Mouse (Mus musculus): Measurements from ENCODE around the gene Rufy1. TPM values are rescaled to one million over a fixed set of nuclear protein-coding genes. Genes with fewer than 3 reads are reported as not detected.
A peak's percentile ranks its signal among the peaks of the same experiment; 100 is the strongest.

Rufy1 gene
- polyA plus RNA-seq, 1 experiment, result 2.3 TPM

DNA sequence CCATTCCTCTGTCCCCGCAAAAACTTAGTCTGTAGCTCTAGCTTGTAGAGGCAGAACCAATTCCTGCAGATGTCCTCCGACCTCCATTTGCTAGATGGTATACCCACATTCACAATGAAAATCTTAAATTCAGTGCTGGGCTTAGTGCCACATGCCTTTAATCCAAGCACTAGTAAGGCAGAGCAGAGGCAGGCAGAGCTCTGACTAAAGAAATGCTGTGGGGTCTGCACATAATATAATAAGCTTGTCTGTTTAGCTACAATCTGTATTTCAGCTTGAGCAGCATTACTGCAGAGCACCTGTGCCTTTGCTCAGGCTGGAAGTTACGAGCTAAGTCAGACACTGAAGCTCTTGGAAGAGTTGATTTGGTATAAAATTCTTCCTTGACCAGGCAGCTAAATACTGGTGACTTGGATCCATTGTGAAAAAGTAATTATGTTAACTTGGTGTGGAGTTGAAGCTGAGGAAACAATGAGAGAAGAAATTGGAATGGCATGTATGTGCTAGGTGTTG lies 43.7 kb downstream of the Rufy1 start:
- TF ChIP-seq GATA1 (IDR thresholded peaks at IDR 0.05; ENCODE audit: borderline replicate concordance, low read length) (no peak), FLI1 (IDR thresholded peaks at IDR 0.05; ENCODE audit: low read length) (no peak)
- Histone ChIP-seq H3K36me3 (replicated peaks; ENCODE audit: low read length) (peaks cover 94% of the 10 kb centered on the region), H3K27me3 (replicated peaks) (no peaks in the 10 kb centered on the region), H3K4me3 (replicated peaks) (no peak overlapping the region), H3K9me3 (no peaks in the 10 kb centered on the region), H3K4me1 (peaks cover 22% of the 10 kb centered on the region)

DNA sequence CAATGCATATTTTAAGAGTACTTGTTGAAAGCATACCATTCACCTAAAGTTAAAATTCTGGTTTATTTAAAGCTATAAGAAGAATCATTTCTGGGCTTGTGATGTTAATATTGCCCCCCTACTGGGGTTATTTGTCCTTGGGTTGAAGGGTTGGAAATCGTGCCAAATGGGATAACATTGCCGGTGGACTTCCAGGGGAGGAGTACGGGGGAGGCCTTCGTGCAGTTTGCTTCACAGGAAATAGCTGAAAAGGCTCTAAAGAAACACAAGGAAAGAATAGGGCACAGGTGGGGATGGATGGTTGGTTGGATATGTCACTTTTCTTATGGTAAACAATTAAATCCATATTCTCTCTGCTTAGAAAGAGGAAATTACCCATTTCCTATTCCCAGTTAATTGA lies 49.6 kb downstream of the Rufy1 start:
- no peak overlapping the region for H3K4me3 ChIP-seq (replicated peaks)
- H3K9me3 ChIP-seq, result no peaks in the 10 kb centered on the region
- peaks cover 75% of the 10 kb centered on the region for H3K36me3 ChIP-seq (replicated peaks; ENCODE audit: low read length)

GRCm38 (mm10) chr11:50379023-50379752 lies 51.7 kb downstream of the Rufy1 start:
- peaks cover 37% of the 10 kb centered on the region for H3K4me1 ChIP-seq
- H3K36me3 ChIP-seq (replicated peaks; ENCODE audit: low read length), result peaks cover 54% of the 10 kb centered on the region
- no peaks in the 10 kb centered on the region for H3K27me3 ChIP-seq (replicated peaks)
- TF ChIP-seq GATA1 (IDR thresholded peaks at IDR 0.05; ENCODE audit: borderline replicate concordance, low read length) (no peak), FLI1 (IDR thresholded peaks at IDR 0.05; ENCODE audit: low read length) (no peak)
- peak overlapping the region; percentile 96 for H3K4me3 ChIP-seq (replicated peaks)
- no peaks in the 10 kb centered on the region for H3K9me3 ChIP-seq

More for the DNA sequence above, 49.6 kb downstream of the Rufy1 start:
- Histone ChIP-seq H3K4me1 (peaks cover 27% of the 10 kb centered on the region), H3K27me3 (replicated peaks) (no peaks in the 10 kb centered on the region)
- TF ChIP-seq FLI1 (IDR thresholded peaks at IDR 0.05; ENCODE audit: low read length), result no peak
- TF ChIP-seq GATA1 (IDR thresholded peaks at IDR 0.05; ENCODE audit: borderline replicate concordance, low read length), result no peak

DNA sequence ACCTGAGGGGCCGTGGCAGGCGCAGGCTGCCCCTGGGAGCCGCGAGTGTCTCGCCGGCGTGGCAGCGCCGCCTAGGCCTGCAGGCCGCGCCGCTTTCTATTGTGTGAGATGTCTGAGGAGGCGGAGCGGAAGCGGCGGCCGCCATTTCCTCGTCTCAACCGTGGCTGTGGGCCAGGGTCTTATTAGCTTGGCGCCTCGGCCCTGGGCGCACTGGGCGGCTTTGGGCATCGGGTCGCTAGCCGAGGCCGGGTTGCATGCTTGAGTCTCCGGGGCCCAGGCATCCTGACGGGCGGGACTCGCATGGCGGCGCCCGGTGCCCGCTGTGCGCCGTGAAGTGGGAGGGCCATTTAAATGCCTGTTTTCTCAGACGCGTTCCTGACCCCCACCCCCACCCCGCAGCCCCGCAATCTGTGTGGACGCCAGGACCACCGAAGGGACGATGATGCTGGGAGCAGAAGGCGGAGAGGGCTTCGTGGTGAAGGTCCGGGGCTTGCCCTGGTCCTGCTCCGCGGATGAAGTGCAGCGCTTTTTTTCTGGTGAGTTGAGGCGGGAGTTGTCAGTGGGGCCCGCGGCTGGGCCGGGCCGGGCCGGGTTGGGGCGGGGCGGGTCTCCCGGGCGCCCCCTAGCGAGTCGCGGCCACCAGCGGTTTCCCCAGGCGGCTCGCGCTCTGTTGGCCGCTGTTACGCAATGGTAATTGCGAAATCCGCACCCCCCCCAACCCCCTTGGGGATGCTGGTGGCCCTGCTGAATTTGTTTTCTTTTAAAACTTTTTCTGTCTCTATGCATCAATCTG lies 52.8 kb downstream of the Rufy1 start:
- peaks cover 43% of the 10 kb centered on the region for H3K36me3 ChIP-seq (replicated peaks; ENCODE audit: low read length)
- TF ChIP-seq FLI1 (IDR thresholded peaks at IDR 0.05; ENCODE audit: low read length) (no peak), GATA1 (IDR thresholded peaks at IDR 0.05; ENCODE audit: borderline replicate concordance, low read length) (no peak)
- no peaks in the 10 kb centered on the region for H3K27me3 ChIP-seq (replicated peaks)

GRCm38 (mm10) chr11:50376911-50377891 lies 53.7 kb downstream of the Rufy1 start, which contains the start of gene Hnrnph1:
Gene Hnrnph1, plus strand, starts transcription at chr11:50376990.
- Histone ChIP-seq H3K27me3 (replicated peaks) (no peaks in the 10 kb centered on the region), H3K4me3 (replicated peaks) (peak within 1 kb of the TSS; percentile 96), H3K4me1 (peaks cover 32% of the 10 kb centered on the region), H3K9me3 (no peaks in the 10 kb centered on the region), H3K36me3 (replicated peaks; ENCODE audit: low read length) (peaks cover 35% of the 10 kb centered on the region)
- no peak for TF ChIP-seq GATA1 (IDR thresholded peaks at IDR 0.05; ENCODE audit: borderline replicate concordance, low read length)
- no peak for TF ChIP-seq FLI1 (IDR thresholded peaks at IDR 0.05; ENCODE audit: low read length)

More for the DNA sequence above, 52.8 kb downstream of the Rufy1 start:
- Histone ChIP-seq H3K9me3 (no peaks in the 10 kb centered on the region), H3K4me1 (peaks cover 37% of the 10 kb centered on the region), H3K4me3 (replicated peaks) (peak overlapping the region; percentile 96)

DNA sequence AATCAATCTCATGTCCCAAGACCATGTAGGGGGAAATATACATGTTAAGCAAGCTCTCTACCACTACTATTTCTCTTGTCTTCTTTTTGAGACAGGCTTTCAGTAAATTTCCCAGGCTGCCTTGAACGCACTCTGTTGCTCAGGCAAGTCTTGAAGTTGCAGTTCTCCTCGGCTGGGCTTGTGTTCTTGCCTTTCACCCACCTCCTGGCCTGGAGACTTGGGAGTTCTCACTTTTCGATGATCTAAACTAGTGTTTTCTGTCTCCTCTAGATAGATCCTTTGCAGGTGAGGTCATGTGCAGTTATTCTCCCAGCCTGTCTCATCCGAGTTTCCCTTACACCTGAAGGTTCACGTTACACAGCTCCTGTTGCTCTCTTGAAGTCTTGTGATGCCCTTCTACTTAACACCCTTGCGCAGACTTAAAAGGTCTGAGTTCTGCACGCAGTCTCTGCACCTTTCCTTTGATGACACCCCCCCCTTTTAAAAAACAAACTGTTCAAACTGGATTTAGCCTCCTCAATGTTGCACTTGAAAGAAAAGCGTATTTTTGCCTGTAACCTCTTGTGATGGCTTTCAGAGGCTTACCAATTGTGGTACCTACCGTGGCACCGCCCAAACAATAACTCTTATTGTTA lies 54.7 kb downstream of the Rufy1 start:
- H3K27me3 ChIP-seq (replicated peaks), result no peaks in the 10 kb centered on the region
- peak overlapping the region; percentile 96 for H3K4me3 ChIP-seq (replicated peaks)
- TF ChIP-seq GATA1 (IDR thresholded peaks at IDR 0.05; ENCODE audit: borderline replicate concordance, low read length) (no peak), FLI1 (IDR thresholded peaks at IDR 0.05; ENCODE audit: low read length) (no peak)

DNA sequence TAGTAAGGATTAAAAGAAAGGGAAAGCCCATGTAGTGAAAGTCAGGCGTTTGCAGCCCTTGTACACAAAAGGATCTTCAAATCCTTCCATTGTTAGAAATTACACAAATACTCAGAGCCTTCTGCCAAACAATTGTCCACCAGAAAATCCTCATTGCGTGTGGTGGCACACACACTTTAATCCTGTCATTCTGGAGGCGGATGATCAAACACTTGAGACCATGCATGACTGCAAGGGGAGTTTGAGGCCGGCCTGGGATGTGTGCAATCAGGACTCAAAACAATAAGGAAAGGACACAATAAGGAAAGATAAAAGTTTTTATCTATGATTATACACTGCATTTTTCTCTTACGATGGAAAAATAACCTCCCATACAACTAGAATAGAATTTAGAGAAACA lies 55.5 kb downstream of the Rufy1 start:
- Histone ChIP-seq H3K4me3 (replicated peaks) (no peak overlapping the region), H3K27me3 (replicated peaks) (no peaks in the 10 kb centered on the region), H3K36me3 (replicated peaks; ENCODE audit: low read length) (peaks cover 18% of the 10 kb centered on the region), H3K9me3 (no peaks in the 10 kb centered on the region), H3K4me1 (peaks cover 42% of the 10 kb centered on the region)
- no peak for TF ChIP-seq FLI1 (IDR thresholded peaks at IDR 0.05; ENCODE audit: low read length)
- TF ChIP-seq GATA1 (IDR thresholded peaks at IDR 0.05; ENCODE audit: borderline replicate concordance, low read length), result no peak

More for the DNA sequence above, 54.7 kb downstream of the Rufy1 start:
- Histone ChIP-seq H3K9me3 (no peaks in the 10 kb centered on the region), H3K36me3 (replicated peaks; ENCODE audit: low read length) (peaks cover 25% of the 10 kb centered on the region), H3K4me1 (peaks cover 36% of the 10 kb centered on the region)

GRCm38 (mm10) chr11:50374286-50375015 lies 56.5 kb downstream of the Rufy1 start:
- Histone ChIP-seq H3K4me1 (peaks cover 42% of the 10 kb centered on the region), H3K4me3 (replicated peaks) (no peak overlapping the region), H3K9me3 (no peaks in the 10 kb centered on the region), H3K36me3 (replicated peaks; ENCODE audit: low read length) (peaks cover 8% of the 10 kb centered on the region), H3K27me3 (replicated peaks) (no peaks in the 10 kb centered on the region)
- no peak for TF ChIP-seq FLI1 (IDR thresholded peaks at IDR 0.05; ENCODE audit: low read length)
- TF ChIP-seq GATA1 (IDR thresholded peaks at IDR 0.05; ENCODE audit: borderline replicate concordance, low read length), result no peak

All from megakaryocyte, embryonic 14.5 days (primary cell).